Mouse (Mus musculus): ENCODE measurements around the gene Plpp6. TPM values are rescaled to one million over a fixed set of nuclear protein-coding genes. Genes with fewer than 3 reads are reported as not detected.
"Not testable (repeated sequence)": the region's sequence is repeated elsewhere in the genome, so short reads cannot be mapped to it uniquely, and the experiment has no call there.

The Plpp6 gene
- total RNA-seq, 2 experiments from 2014 or later: 51.2 to 53.9 TPM

DNA sequence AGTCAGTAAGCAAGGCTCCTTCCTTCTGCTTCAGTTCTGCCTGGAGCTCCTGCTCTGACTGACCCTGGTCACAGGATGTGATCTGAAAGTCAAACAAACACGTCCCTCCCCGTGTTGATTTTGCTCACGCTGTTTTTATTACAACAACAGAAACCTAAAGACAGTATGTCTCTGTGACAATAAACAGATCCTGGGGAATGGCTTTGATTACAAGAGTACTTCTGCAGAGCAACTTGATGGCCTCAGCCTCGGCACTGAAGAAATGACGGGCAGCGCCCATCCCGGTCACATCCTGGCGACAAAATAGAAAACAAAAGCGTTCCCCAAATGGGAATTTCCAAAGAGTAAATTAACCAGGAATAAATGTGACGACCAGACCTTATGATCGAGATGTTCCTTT, 6.5 kb downstream of the Plpp6 start:
- intact Hi-C loops (cut with DNase I): no loop called here
- DNase-seq (ENCODE audit: low spot score in 2 of 2): no peak

- intact Hi-C loops (cut with DNase I): loop anchor here (5.0 kb wide), 1 partner anchor 382 kb away; no protein-coding TSS in a partner anchor
Measured at GRCm38 (mm10) chr19:28974862-28975611, 11.3 kb downstream of the Plpp6 start.

DNA sequence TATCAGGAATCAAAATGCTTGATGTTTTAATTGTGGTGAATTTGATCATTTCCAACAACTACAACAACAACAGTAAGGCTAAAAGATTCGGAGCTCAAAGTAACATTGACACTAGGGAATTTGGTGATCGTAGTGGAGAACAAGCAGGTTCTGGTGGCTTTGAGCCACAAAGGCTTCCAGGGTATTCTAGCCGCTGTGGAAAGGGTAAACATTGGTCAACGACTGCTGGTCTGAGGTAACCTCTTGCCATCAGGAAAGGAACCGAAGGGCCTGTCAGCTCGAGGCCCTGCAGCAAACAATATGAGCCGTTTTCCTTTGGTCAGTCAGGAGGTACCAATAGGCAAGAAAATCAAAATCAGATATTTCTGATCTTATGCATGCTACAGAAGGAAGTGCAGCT, 18.9 kb downstream of the Plpp6 start:
- DNase-seq (ENCODE audit: low spot score in 2 of 2): no peak
- intact Hi-C loops (cut with DNase I): no loop called here

More at GRCm38 (mm10) chr19:28974862-28975611, 11.3 kb downstream of the Plpp6 start:
- peak; percentile 72 to 83 for DNase-seq (ENCODE audit: low spot score in 2 of 2)

- intact Hi-C loops (cut with DNase I): no loop called here
- no peak for DNase-seq (ENCODE audit: low spot score in 2 of 2)
Measured at GRCm38 (mm10) chr19:28989515-28989914, 25.8 kb downstream of the Plpp6 start.

- DNase-seq (ENCODE audit: low spot score in 2 of 2): peak; percentile 97 to 98
- intact Hi-C loops (cut with DNase I): loop anchor here (5.0 kb wide), 1 partner anchor 262 kb away; the partner anchor contains the start of gene Jak2
Measured at GRCm38 (mm10) chr19:28990194-28990589, 26.4 kb downstream of the Plpp6 start, which contains the start of gene Cdc37l1. Gene Cdc37l1 (plus strand): TSS chr19:28990352.

DNA sequence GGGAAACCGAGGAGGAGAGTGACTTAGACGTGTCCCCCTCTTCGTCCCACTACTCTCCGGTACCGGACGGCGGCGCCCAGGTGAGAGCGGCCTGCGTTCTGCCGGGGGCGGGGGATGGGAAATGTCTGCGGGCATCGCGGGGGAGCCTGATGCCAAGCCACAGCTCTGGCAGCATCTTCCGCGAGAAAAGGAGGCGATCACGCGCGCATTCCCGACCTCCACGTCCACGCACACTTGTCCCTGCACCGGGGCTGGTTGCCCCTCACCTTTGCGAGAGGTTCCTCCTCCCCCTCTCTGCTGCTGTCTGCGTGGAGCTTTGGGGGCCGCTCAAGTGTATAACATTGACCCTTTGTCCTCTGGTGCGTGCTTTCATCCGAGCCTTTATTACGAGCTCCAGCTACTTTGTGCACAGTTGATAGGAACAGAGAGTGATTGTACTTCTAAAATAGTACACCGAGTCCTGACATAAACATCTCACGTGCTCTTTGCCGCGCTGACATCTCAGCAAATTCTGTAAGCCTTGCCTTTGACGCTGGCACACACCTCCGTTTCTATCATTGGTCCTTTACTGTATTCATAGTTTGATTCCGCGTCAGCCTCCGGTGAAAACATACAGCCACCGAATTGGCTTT, 27.0 kb downstream of the Plpp6 start:
- peak in 1 of 2 experiments; percentile 34 for DNase-seq (ENCODE audit: low spot score in 2 of 2)
- intact Hi-C loops (cut with DNase I): loop anchor here (5.0 kb wide), 1 partner anchor 262 kb away; the partner anchor contains the start of gene Jak2

DNA sequence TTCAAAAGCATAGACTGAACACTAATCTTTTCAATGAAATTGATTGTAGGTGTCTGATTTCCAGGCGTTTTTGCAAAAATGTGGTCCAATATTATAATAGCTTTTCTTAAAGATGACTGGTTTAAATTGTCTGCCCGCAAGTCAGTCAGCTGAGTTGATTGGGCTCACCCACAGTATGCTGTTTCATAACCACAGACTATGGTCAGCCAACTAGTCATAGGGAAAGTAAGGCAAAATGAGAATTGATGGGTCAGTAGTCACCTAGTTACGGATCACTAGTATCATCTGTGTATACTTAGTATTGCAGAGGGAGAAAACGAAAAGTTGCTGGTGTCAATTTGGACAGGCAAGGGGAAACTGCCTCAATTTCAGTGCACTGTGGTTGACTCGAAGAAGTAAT, 27.6 kb downstream of the Plpp6 start:
- DNase-seq (ENCODE audit: low spot score in 2 of 2): no peak
- intact Hi-C loops (cut with DNase I): loop anchor here (5.0 kb wide), 1 partner anchor 261 kb away; the partner anchor contains the start of gene Jak2

DNA sequence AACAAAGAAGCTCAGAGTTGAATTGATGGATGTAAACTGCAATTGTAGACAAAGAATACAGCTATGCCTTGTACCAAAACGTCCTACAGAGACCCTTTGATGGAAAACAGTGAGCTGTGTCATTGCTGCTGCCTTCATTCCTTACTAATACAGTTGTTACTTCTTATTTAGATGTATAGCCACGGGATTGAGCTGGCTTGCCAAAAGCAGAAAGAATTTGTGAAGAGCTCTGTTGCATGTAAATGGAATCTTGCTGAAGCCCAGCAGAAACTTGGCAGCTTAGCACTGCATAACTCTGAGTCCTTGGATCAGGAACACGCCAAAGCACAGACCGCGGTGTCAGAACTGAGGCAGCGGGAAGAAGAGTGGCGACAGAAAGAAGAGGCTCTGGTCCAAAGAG, 31.1 kb downstream of the Plpp6 start:
- intact Hi-C loops (cut with DNase I): loop anchor here (5.0 kb wide), 1 partner anchor 257 kb away; the partner anchor contains the start of gene Jak2
- DNase-seq (ENCODE audit: low spot score in 2 of 2): peak in 1 of 2 experiments; percentile 39

GRCm38 (mm10) chr19:28995366-28995765, 31.6 kb downstream of the Plpp6 start:
- intact Hi-C loops (cut with DNase I): no loop called here
- DNase-seq (ENCODE audit: low spot score in 2 of 2): no peak

GRCm38 (mm10) chr19:28997976-28998630, 34.4 kb downstream of the Plpp6 start:
- no peak for DNase-seq (ENCODE audit: low spot score in 2 of 2)
- intact Hi-C loops (cut with DNase I): no loop called here

GRCm38 (mm10) chr19:29000321-29000720, 36.6 kb downstream of the Plpp6 start:
- intact Hi-C loops (cut with DNase I); DNase-seq (ENCODE audit: low spot score in 2 of 2): not testable (repeated sequence)

DNA sequence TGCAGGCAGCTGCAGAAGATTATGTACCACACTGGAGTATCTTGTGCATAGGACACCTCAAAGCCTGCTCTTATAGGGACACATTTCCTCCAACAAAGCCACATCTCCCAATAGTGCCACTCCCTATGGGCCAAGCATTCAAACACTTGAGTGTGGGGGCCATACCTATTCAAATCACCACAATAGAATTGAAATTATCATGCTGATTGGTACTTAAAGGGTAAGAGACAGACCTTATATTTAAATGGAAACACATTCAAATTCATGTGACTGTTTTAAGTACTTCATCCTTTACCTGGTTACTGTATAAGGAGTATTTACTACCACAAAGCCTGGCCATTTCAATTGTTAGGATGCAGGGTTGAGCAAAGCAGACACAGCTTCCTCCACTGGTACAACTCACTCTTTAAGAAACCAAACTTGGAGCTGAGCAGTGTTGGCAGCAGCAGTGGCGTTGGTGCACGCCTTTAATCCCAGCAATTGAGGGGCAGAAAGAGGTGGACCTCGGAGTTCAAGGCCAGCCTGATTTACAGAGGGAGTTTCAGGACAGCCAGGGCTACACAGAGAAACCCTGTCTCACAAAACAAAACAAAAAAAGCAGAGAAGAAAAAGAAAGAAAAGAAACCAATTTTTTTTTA, 44.4 kb downstream of the Plpp6 start:
- intact Hi-C loops (cut with DNase I): no loop called here
- no peak for DNase-seq (ENCODE audit: low spot score in 2 of 2)

- intact Hi-C loops (cut with DNase I): no loop called here
- no peak for DNase-seq (ENCODE audit: low spot score in 2 of 2)
Measured at GRCm38 (mm10) chr19:29009046-29009445, 45.3 kb downstream of the Plpp6 start.

- no peak for DNase-seq (ENCODE audit: low spot score in 2 of 2)
- intact Hi-C loops (cut with DNase I): no loop called here
Measured at GRCm38 (mm10) chr19:29011355-29011990, 47.7 kb downstream of the Plpp6 start.

- intact Hi-C loops (cut with DNase I): no loop called here
Measured at GRCm38 (mm10) chr19:29014466-29015055, 50.8 kb downstream of the Plpp6 start.

GRCm38 (mm10) chr19:29015410-29016203, 51.9 kb downstream of the Plpp6 start:
- no peak for DNase-seq (ENCODE audit: low spot score in 2 of 2)
- intact Hi-C loops (cut with DNase I): no loop called here

More at GRCm38 (mm10) chr19:29014466-29015055, 50.8 kb downstream of the Plpp6 start:
- no peak for DNase-seq (ENCODE audit: low spot score in 2 of 2)

DNA sequence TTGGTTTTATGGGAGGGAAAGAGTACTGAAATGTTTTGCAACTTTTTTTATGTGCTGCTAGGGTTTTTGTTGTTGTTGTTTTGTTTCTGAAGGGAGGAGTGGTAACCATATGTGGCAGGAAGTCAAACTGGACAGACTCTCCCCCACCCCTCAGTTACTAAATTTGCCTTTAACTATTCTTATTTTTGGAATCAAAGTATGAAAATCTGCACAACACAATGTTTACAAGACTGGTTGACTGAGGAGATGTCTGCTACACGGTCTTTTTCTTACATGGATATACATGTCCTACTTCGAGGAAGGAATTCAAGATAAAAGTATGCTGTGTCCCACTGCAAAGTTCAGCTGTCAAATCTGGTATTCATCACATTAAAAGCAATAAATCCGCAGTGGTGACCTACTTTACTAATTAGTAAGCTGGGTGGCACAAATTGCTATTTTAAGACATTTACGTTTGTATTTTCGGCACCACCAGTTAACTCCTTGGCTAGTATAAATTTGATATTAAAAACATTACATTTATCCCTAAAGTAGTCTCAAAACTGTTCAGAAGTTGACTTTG, 52.5 kb downstream of the Plpp6 start:
- no peak for DNase-seq (ENCODE audit: low spot score in 2 of 2)
- intact Hi-C loops (cut with DNase I): no loop called here
